Mouse (Mus musculus) cortical plate, adult 2 months (tissue): ENCODE measurements at regions not wholly inside any gene's neighbourhood (a gene's known extent, or its start where the extent isn't known, plus 50 kb on each side); places are given as distances from the start of the nearest gene placed in this dataset.

Experiments
- H3K27ac ChIP-seq: fragments of 200-500 bp; 2 replicates; pipeline ENCODE4 v1.5.1; 2012; ENCODE audit warnings: low read length, control low read depth, inconsistent platforms; ENCODE audit not compliant: insufficient read depth
- H3K4me1 ChIP-seq: fragments of 200-500 bp; 2 replicates; pipeline ENCODE4 v1.6.1; 2011; ENCODE audit warnings: low read length; ENCODE audit not compliant: control insufficient read depth, insufficient read depth
- H3K4me3 ChIP-seq: fragments of 200-500 bp; 2 replicates; pipeline ENCODE4 v1.5.1; 2011; ENCODE audit warnings: mild to moderate bottlenecking, low read length, control low read depth; ENCODE audit not compliant: insufficient read depth
- CTCF ChIP-seq: fragments of 200-500 bp; IDR thresholded peaks from 2 replicates; pipeline ENCODE4 v1.5.1; 2011; ENCODE audit warnings: mild to moderate bottlenecking, control low read depth, low read length; ENCODE audit not compliant: insufficient read depth; ENCODE audit errors: extremely low read depth
- POLR2A ChIP-seq: fragments of 200-500 bp; IDR thresholded peaks from 2 replicates; pipeline ENCODE4 v1.6.1; 2011; ENCODE audit warnings: mild to moderate bottlenecking, low read length, control low read depth; ENCODE audit not compliant: insufficient read depth; ENCODE audit errors: extremely low read depth

DNA sequence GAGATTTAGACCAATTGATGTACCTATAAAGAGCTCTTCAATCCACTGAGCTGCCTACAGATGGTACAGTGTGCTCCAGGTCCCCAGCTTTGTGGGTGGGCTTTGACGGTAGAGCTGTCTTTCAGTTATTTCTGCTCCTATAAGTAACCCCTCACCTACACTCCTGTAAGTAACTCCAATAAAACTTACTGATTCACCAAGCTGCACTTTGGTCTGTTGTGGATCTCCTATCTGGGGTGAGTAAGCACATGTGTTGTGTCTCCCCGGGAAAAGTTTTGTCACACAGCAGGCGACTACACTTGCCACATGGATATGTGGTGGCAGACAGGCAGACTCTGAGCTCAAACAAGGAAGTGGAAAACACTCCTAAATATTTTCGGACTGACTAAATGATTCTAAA, 70.4 kb upstream of the Tmem150c start:
- Histone ChIP-seq H3K4me3 (no peak overlapping the region), H3K4me1 (peaks cover 2% of the 10 kb centered on the region; the same call in 1 of the 2 replicates), H3K27ac (no peak overlapping the region)
- no peak for TF ChIP-seq CTCF
- TF ChIP-seq POLR2A: no peak

- no peak overlapping the region for H3K4me3 ChIP-seq
- H3K27ac ChIP-seq: no peak overlapping the region
- peaks cover 2% of the 10 kb centered on the region; the same call in 1 of the 2 replicates for H3K4me1 ChIP-seq
- TF ChIP-seq CTCF (no peak), POLR2A (no peak)
Measured at GRCm38 (mm10) chr5:100227888-100228287, 68.3 kb upstream of the Tmem150c start.

GRCm38 (mm10) chr5:100226571-100227235, 67.1 kb upstream of the Tmem150c start:
- H3K4me3 ChIP-seq: no peak overlapping the region
- no peak overlapping the region for H3K27ac ChIP-seq
- no peak for TF ChIP-seq POLR2A
- TF ChIP-seq CTCF: no peak
- peaks cover 3% of the 10 kb centered on the region; the same call in 1 of the 2 replicates for H3K4me1 ChIP-seq

- no peak overlapping the region for H3K4me3 ChIP-seq
- no peak for TF ChIP-seq POLR2A
- TF ChIP-seq CTCF: no peak
- H3K27ac ChIP-seq: no peak overlapping the region
- H3K4me1 ChIP-seq: peaks cover 2% of the 10 kb centered on the region; the same call in 1 of the 2 replicates
Measured at GRCm38 (mm10) chr5:100225491-100225890, 65.9 kb upstream of the Tmem150c start.

DNA sequence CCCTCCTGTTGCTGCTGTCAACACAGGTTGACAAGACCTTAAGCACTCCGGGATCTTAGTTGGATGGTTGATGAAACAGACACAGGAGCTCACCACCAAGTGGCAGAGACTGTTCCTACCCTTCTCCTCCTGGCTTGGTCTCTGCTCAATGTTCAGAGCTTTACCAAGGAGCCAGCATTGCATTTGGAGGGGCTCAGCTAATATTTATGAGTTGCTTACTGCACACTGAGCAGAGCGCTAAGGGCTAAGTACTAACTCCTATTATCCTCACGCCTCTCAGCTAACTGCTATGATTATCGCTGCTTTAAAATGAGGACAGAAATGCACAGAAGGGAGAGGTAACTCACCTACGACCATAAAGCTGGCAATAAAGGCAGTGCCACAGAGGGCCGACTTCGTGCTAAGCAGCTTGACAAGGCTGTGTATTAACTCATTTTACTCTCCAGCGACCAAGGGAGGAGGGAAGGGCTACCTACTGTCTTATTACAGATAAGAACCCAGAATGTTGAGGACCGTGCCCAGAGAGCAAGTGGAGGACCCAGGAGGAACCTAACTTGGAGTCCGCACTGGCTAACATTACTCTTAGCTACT, 65.3 kb upstream of the Tmem150c start:
- peaks cover 2% of the 10 kb centered on the region; the same call in 1 of the 2 replicates for H3K4me1 ChIP-seq
- no peak overlapping the region for H3K27ac ChIP-seq
- TF ChIP-seq CTCF: no peak
- no peak for TF ChIP-seq POLR2A
- H3K4me3 ChIP-seq: no peak overlapping the region

DNA sequence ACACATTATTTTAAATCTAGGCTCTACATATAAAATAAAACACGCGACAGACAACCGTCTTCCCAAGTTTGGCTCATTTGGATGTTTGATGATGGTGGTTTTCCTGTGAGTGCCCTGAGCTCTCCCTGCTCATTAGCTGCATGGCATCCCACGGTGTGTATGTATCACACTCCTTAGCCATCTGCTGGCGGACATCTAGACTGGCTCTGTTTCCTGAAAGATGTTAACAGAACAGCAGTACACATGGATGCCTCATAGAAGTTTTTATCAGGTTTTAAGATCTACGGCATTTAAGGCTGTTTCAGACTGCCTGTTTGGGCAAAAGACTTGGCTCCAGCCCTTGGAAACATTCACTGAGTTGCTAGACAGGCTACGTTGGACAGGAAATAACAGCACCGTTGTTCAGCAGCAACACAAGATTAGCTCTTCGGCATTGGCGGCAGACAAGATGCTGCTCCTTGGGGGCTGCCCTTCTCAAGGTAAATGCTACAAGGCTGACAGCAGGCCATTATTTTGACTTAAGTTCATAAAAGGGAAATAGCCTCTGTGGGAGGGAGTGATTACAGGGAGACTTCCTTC, 61.5 kb upstream of the Tmem150c start:
- Histone ChIP-seq H3K4me1 (peaks cover 2% of the 10 kb centered on the region; the same call in 1 of the 2 replicates), H3K27ac (no peak overlapping the region), H3K4me3 (no peak overlapping the region)
- TF ChIP-seq CTCF (0 out of 2 replicates have a peak, but pooled peaks have one; percentile 8), POLR2A (no peak)

- Histone ChIP-seq H3K4me1 (peaks cover 2% of the 10 kb centered on the region; the same call in 1 of the 2 replicates), H3K27ac (no peak overlapping the region), H3K4me3 (no peak overlapping the region)
- TF ChIP-seq CTCF: no peak
- TF ChIP-seq POLR2A: no peak
Measured at GRCm38 (mm10) chr5:100220320-100220719, 60.7 kb upstream of the Tmem150c start.

DNA sequence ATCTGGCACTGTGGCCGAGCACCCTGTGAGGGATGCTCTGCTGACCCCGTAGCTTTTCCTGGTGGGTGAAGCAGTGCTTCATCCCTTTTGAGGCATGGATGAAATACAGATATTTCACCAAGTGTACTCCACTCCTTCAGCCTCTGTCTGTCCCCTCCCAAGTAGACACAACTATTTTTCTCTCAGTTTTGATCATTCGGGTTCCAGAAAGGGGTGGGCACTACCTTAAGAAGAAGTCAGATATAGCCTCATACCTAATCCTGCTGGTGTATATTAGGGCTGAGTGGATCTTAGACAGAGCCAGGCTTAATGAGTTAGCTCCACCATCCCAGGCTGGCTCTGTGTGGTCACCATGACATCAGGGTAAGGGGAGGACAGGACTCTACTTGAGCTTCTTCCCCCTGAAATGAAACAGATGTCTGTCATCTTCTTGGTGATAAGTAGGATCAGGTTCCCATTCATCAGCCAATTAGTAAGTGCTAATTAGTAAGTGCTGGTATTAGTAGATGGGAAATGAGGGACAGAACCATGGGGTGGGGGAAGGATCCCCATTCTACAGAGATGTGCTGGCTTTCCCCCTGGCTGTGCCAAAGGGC, 58.7 kb upstream of the Tmem150c start:
- H3K4me3 ChIP-seq: no peak overlapping the region
- H3K27ac ChIP-seq: no peak overlapping the region
- TF ChIP-seq POLR2A: no peak
- no peak for TF ChIP-seq CTCF
- peaks cover 2% of the 10 kb centered on the region; the same call in 1 of the 2 replicates for H3K4me1 ChIP-seq

DNA sequence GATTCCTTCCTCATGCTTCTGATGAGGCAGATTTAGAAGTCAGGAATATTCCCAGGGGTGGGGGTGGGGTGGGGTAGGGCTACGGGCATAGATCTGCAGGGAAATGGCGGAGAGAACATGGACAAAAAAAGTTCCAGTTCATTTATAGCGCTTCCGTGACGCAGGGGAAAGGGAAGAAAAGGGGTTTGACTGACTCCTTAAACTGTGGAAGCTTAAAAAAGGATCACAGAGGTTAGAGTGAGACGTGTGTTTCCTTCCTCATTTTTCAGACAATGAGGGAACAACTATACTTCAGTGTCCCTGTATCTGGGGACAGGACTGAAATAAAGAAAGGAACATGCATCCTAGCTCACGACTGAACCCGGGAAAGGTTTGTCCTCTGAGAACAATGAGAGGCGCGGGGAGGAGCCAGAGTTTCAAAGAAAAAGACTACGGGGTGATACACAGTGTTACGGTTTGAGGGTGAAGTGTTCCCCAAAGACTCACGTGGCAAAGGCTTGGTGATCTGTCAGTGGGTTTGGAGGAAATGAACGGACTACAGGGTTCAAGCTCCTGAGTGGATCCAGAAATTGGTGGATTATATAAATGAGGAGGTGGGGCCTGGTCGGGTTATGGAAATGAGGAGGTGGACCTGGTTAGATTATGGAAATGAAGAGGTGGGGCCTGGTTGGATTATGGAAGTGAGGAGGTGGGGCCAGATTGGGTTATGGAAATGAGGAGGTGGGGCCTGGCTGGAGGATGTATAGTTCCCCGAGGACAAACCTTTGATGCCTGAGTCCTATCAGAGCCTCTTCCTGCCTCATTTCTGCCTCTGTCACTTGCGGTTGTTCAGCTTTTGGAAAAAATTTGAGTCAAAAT, 57.8 kb upstream of the Tmem150c start:
- Histone ChIP-seq H3K27ac (no peak overlapping the region), H3K4me3 (no peak overlapping the region), H3K4me1 (peaks cover 2% of the 10 kb centered on the region; the same call in 1 of the 2 replicates)
- TF ChIP-seq CTCF (no peak), POLR2A (no peak)
